Mouse (Mus musculus): ENCODE measurements around the gene Ropn1l. TPM values are rescaled to one million over a fixed set of nuclear protein-coding genes. Genes with fewer than 3 reads are reported as not detected.

The Ropn1l gene
- total RNA-seq, 2 experiments from 2014 or later, result 0.57 to 0.79 TPM

- intact Hi-C loops (cut with DNase I), result no loop called here
- DNase-seq (ENCODE audit: low spot score in 2 of 2), result no peak
Measured at GRCm38 (mm10) chr15:31452336-31453097, 1.0 kb downstream of the Ropn1l start.

- no peak for DNase-seq (ENCODE audit: low spot score in 2 of 2)
- intact Hi-C loops (cut with DNase I), result no loop called here
Measured at GRCm38 (mm10) chr15:31449772-31450171, 3.8 kb downstream of the Ropn1l start.

GRCm38 (mm10) chr15:31447121-31447520, 6.4 kb downstream of the Ropn1l start:
- intact Hi-C loops (cut with DNase I), result loop anchor here (1.0 kb wide), 1 partner anchor 132 kb away; no protein-coding TSS in a partner anchor
- peak; percentile 39 to 62 for DNase-seq (ENCODE audit: low spot score in 2 of 2)

- intact Hi-C loops (cut with DNase I), result no loop called here
- DNase-seq (ENCODE audit: low spot score in 2 of 2), result no peak
Measured at GRCm38 (mm10) chr15:31442698-31443097, 10.8 kb downstream of the Ropn1l start.

GRCm38 (mm10) chr15:31441996-31442395, 11.5 kb downstream of the Ropn1l start:
- intact Hi-C loops (cut with DNase I), result no loop called here
- DNase-seq (ENCODE audit: low spot score in 2 of 2), result no peak

- DNase-seq (ENCODE audit: low spot score in 2 of 2), result no peak
- intact Hi-C loops (cut with DNase I), result no loop called here
Measured at GRCm38 (mm10) chr15:31436811-31437210, 16.7 kb downstream of the Ropn1l start.

- intact Hi-C loops (cut with DNase I), result no loop called here
- no peak for DNase-seq (ENCODE audit: low spot score in 2 of 2)
Measured at GRCm38 (mm10) chr15:31436083-31436482, 17.5 kb downstream of the Ropn1l start.

GRCm38 (mm10) chr15:31433768-31434167, 19.8 kb downstream of the Ropn1l start:
- intact Hi-C loops (cut with DNase I), result no loop called here
- DNase-seq (ENCODE audit: low spot score in 2 of 2), result no peak

- intact Hi-C loops (cut with DNase I), result no loop called here
- no peak for DNase-seq (ENCODE audit: low spot score in 2 of 2)
Measured at GRCm38 (mm10) chr15:31431847-31432246, 21.7 kb downstream of the Ropn1l start.

GRCm38 (mm10) chr15:31430014-31430413, 23.5 kb downstream of the Ropn1l start:
- intact Hi-C loops (cut with DNase I), result no loop called here

GRCm38 (mm10) chr15:31429429-31429828, 24.1 kb downstream of the Ropn1l start:
- intact Hi-C loops (cut with DNase I), result no loop called here
- no peak for DNase-seq (ENCODE audit: low spot score in 2 of 2)

More at GRCm38 (mm10) chr15:31430014-31430413, 23.5 kb downstream of the Ropn1l start:
- DNase-seq (ENCODE audit: low spot score in 2 of 2), result no peak

GRCm38 (mm10) chr15:31428571-31428970, 25.0 kb downstream of the Ropn1l start:
- peak; percentile 82 to 84 for DNase-seq (ENCODE audit: low spot score in 2 of 2)
- intact Hi-C loops (cut with DNase I), result loop anchor here (1.0 kb wide), 1 partner anchor 35 kb away; no protein-coding TSS in a partner anchor

GRCm38 (mm10) chr15:31427390-31427789, 26.1 kb downstream of the Ropn1l start:
- no peak for DNase-seq (ENCODE audit: low spot score in 2 of 2)
- intact Hi-C loops (cut with DNase I), result no loop called here

GRCm38 (mm10) chr15:31426066-31426706, 27.4 kb downstream of the Ropn1l start:
- intact Hi-C loops (cut with DNase I), result no loop called here
- peak in 1 of 2 experiments; percentile 44 for DNase-seq (ENCODE audit: low spot score in 2 of 2)

- DNase-seq (ENCODE audit: low spot score in 2 of 2), result peak in 1 of 2 experiments; percentile 32
- intact Hi-C loops (cut with DNase I), result no loop called here
Measured at GRCm38 (mm10) chr15:31422649-31423369, 30.7 kb downstream of the Ropn1l start.

- DNase-seq (ENCODE audit: low spot score in 2 of 2), result no peak
- intact Hi-C loops (cut with DNase I), result loop anchor here (5.0 kb wide), 1 partner anchor 102 kb away; no protein-coding TSS in a partner anchor
Measured at GRCm38 (mm10) chr15:31419037-31419436, 34.5 kb downstream of the Ropn1l start.

GRCm38 (mm10) chr15:31418686-31419024, 34.9 kb downstream of the Ropn1l start:
- intact Hi-C loops (cut with DNase I), result loop anchor here (5.0 kb wide), 1 partner anchor 101 kb away; no protein-coding TSS in a partner anchor
- no peak for DNase-seq (ENCODE audit: low spot score in 2 of 2)

GRCm38 (mm10) chr15:31417796-31418685, 35.5 kb downstream of the Ropn1l start:
- intact Hi-C loops (cut with DNase I), result loop anchor here (5.0 kb wide), 1 partner anchor 101 kb away; no protein-coding TSS in a partner anchor
- DNase-seq (ENCODE audit: low spot score in 2 of 2), result peak; percentile 79 to 83

- intact Hi-C loops (cut with DNase I), result loop anchor here (5.0 kb wide), 1 partner anchor 100 kb away; no protein-coding TSS in a partner anchor
- DNase-seq (ENCODE audit: low spot score in 2 of 2), result no peak
Measured at GRCm38 (mm10) chr15:31417409-31417795, 36.1 kb downstream of the Ropn1l start.
